22 mouse cellular contexts compared by ENCODE assay signal in the genomic region with DNA sequence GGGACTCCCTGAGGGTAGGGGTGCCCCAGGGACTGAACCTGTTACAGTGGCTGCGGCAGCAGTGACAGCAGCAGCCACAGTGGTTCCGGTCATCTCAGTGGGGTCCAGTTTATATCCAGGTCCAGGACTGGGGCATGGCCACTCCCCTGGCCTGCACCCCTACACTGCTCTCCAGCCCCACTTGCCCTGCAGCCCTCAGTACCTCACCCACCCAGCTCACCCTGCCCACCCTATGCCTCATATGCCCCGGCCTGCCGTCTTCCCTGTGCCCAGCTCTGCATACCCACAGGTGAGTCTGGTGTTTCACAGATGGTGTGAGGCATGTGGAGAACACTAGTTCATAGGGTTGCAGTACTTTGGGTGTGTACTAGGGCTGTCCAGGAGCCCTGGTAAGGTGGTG. TPM values are rescaled to one million over a fixed set of nuclear protein-coding genes. Genes with fewer than 3 reads are reported as not detected.
DNase-seq lines count a peak whose midpoint lies in the region; ATAC-seq and TF ChIP-seq lines count a peak whose summit lies in the region.
"Had no signal": no experiment of that assay in that cellular context is flagged by ENCODE, and none has a peak within 500 bp of the region (broad histone marks: within the 10 kb centered on the region; RNA-seq: fewer than 3 reads in every experiment).

No protein-coding gene starts in this region.

- no peak for TF ChIP-seq CTCF in midbrain, postnatal 0 days (IDR thresholded peaks at IDR 0.05)

- no peak for DNase-seq in embryonic facial prominence, embryonic 11.5 days (ENCODE audit: low spot score)
- DNase-seq in embryonic facial prominence, embryonic 10.5 days (ENCODE audit: low spot score), result no peak
- DNase-seq in liver, embryonic 13.5 days, result no peak
- no peak for DNase-seq in liver
- no peak for DNase-seq in midbrain, postnatal 0 days (ENCODE audit: low spot score)
- no peak for DNase-seq in midbrain, embryonic 14.5 days
- DNase-seq: adrenal gland, adult 8-10 months; cerebellum, adult 8-10 months; gastrocnemius, postnatal 10 days; kidney, postnatal 25 days; left cerebral cortex, postnatal 4 days; lung, adult 2 months; right cerebral cortex, postnatal 25 days; thymus, adult 2 months had no signal

- peaks cover 18% of the 10 kb centered on the region for H3K36me3 ChIP-seq in embryonic facial prominence, embryonic 11.5 days (replicated peaks; ENCODE audit: control insufficient read depth, insufficient read depth, low read depth, low read length)
- H3K36me3 ChIP-seq in embryonic facial prominence, embryonic 10.5 days (replicated peaks), result peaks cover 100% of the 10 kb centered on the region
- peaks cover 95% of the 10 kb centered on the region for H3K36me3 ChIP-seq in hindbrain, embryonic 15.5 days
- peaks cover 98% of the 10 kb centered on the region for H3K36me3 ChIP-seq in hindbrain, embryonic 13.5 days
- peaks cover 92% of the 10 kb centered on the region for H3K36me3 ChIP-seq in liver, embryonic 13.5 days
- H3K36me3 ChIP-seq in midbrain, postnatal 0 days (ENCODE audit: insufficient read depth, low read length), result peaks cover 90% of the 10 kb centered on the region
- H3K36me3 ChIP-seq in midbrain, embryonic 14.5 days (ENCODE audit: control insufficient read depth, insufficient read depth, low read length), result peaks cover 96% of the 10 kb centered on the region

- 90% methylated on average over 4 of the region's 4 CpGs for WGBS in embryonic facial prominence, embryonic 11.5 days
- WGBS in embryonic facial prominence, embryonic 10.5 days, result 93% methylated on average over 4 of the region's 4 CpGs
- 94% methylated on average over 4 of the region's 4 CpGs for WGBS in hindbrain, embryonic 15.5 days
- WGBS in hindbrain, embryonic 13.5 days, result 87% methylated on average over 3 of the region's 4 CpGs
- 85% methylated on average over 4 of the region's 4 CpGs for WGBS in liver, embryonic 13.5 days (ENCODE audit: insufficient replicate concordance)
- WGBS in midbrain, postnatal 0 days, result 89% methylated on average over 4 of the region's 4 CpGs
- WGBS in midbrain, embryonic 14.5 days, result 90% methylated on average over 4 of the region's 4 CpGs

- 0 out of 2 replicates have a peak, but pooled peaks have one; percentile 42 for ATAC-seq in embryonic facial prominence, embryonic 11.5 days (replicated peaks; ENCODE audit: insufficient number of reproducible peaks, low FRiP score, low TSS enrichment, low read depth)
- ATAC-seq in hindbrain, embryonic 15.5 days (ENCODE audit: low FRiP score, low read depth), result peak; percentile 33; the same call in 1 of the 2 replicates
- ATAC-seq in hindbrain, embryonic 13.5 days (ENCODE audit: low FRiP score), result no peak
- peak; percentile 19; the same call in 1 of the 2 replicates for ATAC-seq in liver, embryonic 13.5 days (ENCODE audit: low read depth)
- peak; percentile 41 for ATAC-seq in midbrain, postnatal 0 days (ENCODE audit: low FRiP score)
- ATAC-seq in midbrain, embryonic 14.5 days (ENCODE audit: low FRiP score, low TSS enrichment), result no peak
- ATAC-seq: intestine, embryonic 16.5 days; Patski had no signal

- no peak overlapping the region for H3K4me2 ChIP-seq in embryonic facial prominence, embryonic 11.5 days (ENCODE audit: low read depth, low read length)
- H3K4me2 ChIP-seq in hindbrain, embryonic 15.5 days, result no peak overlapping the region
- no peak overlapping the region for H3K4me2 ChIP-seq in hindbrain, embryonic 13.5 days
- no peak overlapping the region for H3K4me2 ChIP-seq in liver, embryonic 13.5 days
- no peak overlapping the region for H3K4me2 ChIP-seq in midbrain, postnatal 0 days (ENCODE audit: low read depth, low read length, poor library complexity, severe bottlenecking)
- no peak overlapping the region for H3K4me2 ChIP-seq in midbrain, embryonic 14.5 days (ENCODE audit: low read length)
- H3K4me2 ChIP-seq: heart, embryonic 15.5 days; midbrain, embryonic 12.5 days; stomach, embryonic 15.5 days had no signal

- H3K9me3 ChIP-seq in embryonic facial prominence, embryonic 11.5 days (replicated peaks; ENCODE audit: control insufficient read depth, low read length), result no peaks in the 10 kb centered on the region
- H3K9me3 ChIP-seq in embryonic facial prominence, embryonic 10.5 days, result no peaks in the 10 kb centered on the region
- H3K9me3 ChIP-seq in hindbrain, embryonic 15.5 days, result no peaks in the 10 kb centered on the region
- H3K9me3 ChIP-seq in hindbrain, embryonic 13.5 days, result no peaks in the 10 kb centered on the region
- no peaks in the 10 kb centered on the region for H3K9me3 ChIP-seq in liver, embryonic 13.5 days (replicated peaks)
- H3K9me3 ChIP-seq in midbrain, postnatal 0 days (ENCODE audit: low read length), result no peaks in the 10 kb centered on the region
- no peaks in the 10 kb centered on the region for H3K9me3 ChIP-seq in midbrain, embryonic 14.5 days (ENCODE audit: control insufficient read depth, low read length)
- H3K9me3 ChIP-seq: heart, embryonic 15.5 days; midbrain, embryonic 12.5 days; stomach, embryonic 15.5 days had no signal

- H3K4me1 ChIP-seq in embryonic facial prominence, embryonic 11.5 days (ENCODE audit: control insufficient read depth, insufficient read depth, low read length), result no peaks in the 10 kb centered on the region
- no peaks in the 10 kb centered on the region for H3K4me1 ChIP-seq in embryonic facial prominence, embryonic 10.5 days
- no peaks in the 10 kb centered on the region for H3K4me1 ChIP-seq in hindbrain, embryonic 15.5 days (replicated peaks)
- no peaks in the 10 kb centered on the region for H3K4me1 ChIP-seq in hindbrain, embryonic 13.5 days (replicated peaks)
- peaks cover 22% of the 10 kb centered on the region for H3K4me1 ChIP-seq in liver, embryonic 13.5 days (replicated peaks)
- no peaks in the 10 kb centered on the region for H3K4me1 ChIP-seq in midbrain, postnatal 0 days (ENCODE audit: insufficient read depth, low read length)
- H3K4me1 ChIP-seq in midbrain, embryonic 14.5 days (ENCODE audit: control insufficient read depth, insufficient read depth, low read length), result no peaks in the 10 kb centered on the region
- H3K4me1 ChIP-seq: midbrain, embryonic 12.5 days; stomach, embryonic 15.5 days had no signal

- no peaks in the 10 kb centered on the region for H3K27me3 ChIP-seq in embryonic facial prominence, embryonic 11.5 days (ENCODE audit: control insufficient read depth, insufficient read depth, low read length)
- H3K27me3 ChIP-seq in embryonic facial prominence, embryonic 10.5 days (replicated peaks; ENCODE audit: low read depth, poor library complexity, severe bottlenecking), result no peaks in the 10 kb centered on the region
- no peaks in the 10 kb centered on the region for H3K27me3 ChIP-seq in hindbrain, embryonic 15.5 days
- H3K27me3 ChIP-seq in hindbrain, embryonic 13.5 days, result no peaks in the 10 kb centered on the region
- no peaks in the 10 kb centered on the region for H3K27me3 ChIP-seq in liver, embryonic 13.5 days
- no peaks in the 10 kb centered on the region for H3K27me3 ChIP-seq in midbrain, postnatal 0 days (ENCODE audit: insufficient read depth, low read length)
- no peaks in the 10 kb centered on the region for H3K27me3 ChIP-seq in midbrain, embryonic 14.5 days (ENCODE audit: control insufficient read depth, insufficient read depth, low read length)
- H3K27me3 ChIP-seq: heart, embryonic 15.5 days; midbrain, embryonic 12.5 days; Patski; stomach, embryonic 15.5 days had no signal

- H3K4me3 ChIP-seq in embryonic facial prominence, embryonic 11.5 days (ENCODE audit: low read depth, low read length), result no peak overlapping the region
- H3K4me3 ChIP-seq in embryonic facial prominence, embryonic 10.5 days, result no peak overlapping the region
- no peak overlapping the region for H3K4me3 ChIP-seq in hindbrain, embryonic 15.5 days
- H3K4me3 ChIP-seq in hindbrain, embryonic 13.5 days, result no peak overlapping the region
- H3K4me3 ChIP-seq in liver, embryonic 13.5 days (replicated peaks), result no peak overlapping the region
- H3K4me3 ChIP-seq in midbrain, postnatal 0 days (ENCODE audit: low read depth, low read length), result no peak overlapping the region
- no peak overlapping the region for H3K4me3 ChIP-seq in midbrain, embryonic 14.5 days (replicated peaks; ENCODE audit: low read depth, low read length)
- H3K4me3 ChIP-seq: erythroblast, embryonic 14.5 days; heart, embryonic 15.5 days; midbrain, embryonic 12.5 days; stomach, embryonic 15.5 days had no signal

- no peak overlapping the region for H3K27ac ChIP-seq in embryonic facial prominence, embryonic 11.5 days (replicated peaks; ENCODE audit: low read depth, low read length)
- H3K27ac ChIP-seq in embryonic facial prominence, embryonic 10.5 days (replicated peaks), result no peak overlapping the region
- H3K27ac ChIP-seq in hindbrain, embryonic 15.5 days (replicated peaks), result no peak overlapping the region
- H3K27ac ChIP-seq in hindbrain, embryonic 13.5 days, result no peak overlapping the region
- no peak overlapping the region for H3K27ac ChIP-seq in liver, embryonic 13.5 days
- H3K27ac ChIP-seq in midbrain, postnatal 0 days (ENCODE audit: low read depth, low read length), result no peak overlapping the region
- no peak overlapping the region for H3K27ac ChIP-seq in midbrain, embryonic 14.5 days (replicated peaks; ENCODE audit: low read depth, low read length)
- H3K27ac ChIP-seq: heart, embryonic 15.5 days; midbrain, embryonic 12.5 days; stomach, embryonic 15.5 days had no signal

- no peak overlapping the region for H3K9ac ChIP-seq in embryonic facial prominence, embryonic 11.5 days (replicated peaks; ENCODE audit: low read length)
- H3K9ac ChIP-seq in hindbrain, embryonic 15.5 days, result no peak overlapping the region
- no peak overlapping the region for H3K9ac ChIP-seq in hindbrain, embryonic 13.5 days
- H3K9ac ChIP-seq in liver, embryonic 13.5 days, result no peak overlapping the region
- H3K9ac ChIP-seq in midbrain, postnatal 0 days (replicated peaks; ENCODE audit: low read length, poor library complexity, severe bottlenecking), result no peak overlapping the region
- no peak overlapping the region for H3K9ac ChIP-seq in midbrain, embryonic 14.5 days (replicated peaks; ENCODE audit: low read length)
- H3K9ac ChIP-seq: heart, embryonic 15.5 days; midbrain, embryonic 12.5 days; stomach, embryonic 15.5 days had no signal

RNA-seq across cellular contexts. Expression of a gene that starts 13.0 kb away (rescaled TPM):
- polyA plus RNA-seq in embryonic facial prominence, embryonic 11.5 days (2014; fragmentation: Nextera tagmentation; extraction: Ambion mirVana), result 23.3 and 24.5 TPM in 2 replicates
- 24.4 and 25.6 TPM in 2 replicates for polyA plus RNA-seq in embryonic facial prominence, embryonic 10.5 days (2016; fragmentation: Nextera tagmentation; extraction: Ambion mirVana)
- 18.6 and 19.9 TPM in 2 replicates for polyA plus RNA-seq in hindbrain, embryonic 15.5 days (2015; fragmentation: Nextera tagmentation; extraction: Ambion mirVana)
- 16.7 and 19.1 TPM in 2 replicates for polyA plus RNA-seq in hindbrain, embryonic 13.5 days (2015; fragmentation: Nextera tagmentation; extraction: Ambion mirVana)
- polyA plus RNA-seq in liver, embryonic 13.5 days (2015; fragmentation: Nextera tagmentation; extraction: Ambion mirVana), result 14.2 and 16.6 TPM in 2 replicates
- total RNA-seq in midbrain, postnatal 0 days (2014; rRNA removed), result 20.5 and 23.2 TPM in 2 replicates
- 14.0 and 14.1 TPM in 2 replicates for polyA plus RNA-seq in midbrain, postnatal 0 days (2015; fragmentation: Nextera tagmentation; extraction: Ambion mirVana)
- 14.5 and 20.5 TPM in 2 replicates for polyA plus RNA-seq in midbrain, embryonic 14.5 days (2014; fragmentation: Nextera tagmentation; extraction: Ambion mirVana)

RNA-seq across cellular contexts. Expression of a gene that starts 14.0 kb away (rescaled TPM):
- 21.6 and 24.3 TPM in 2 replicates for polyA plus RNA-seq in embryonic facial prominence, embryonic 11.5 days (2014; fragmentation: Nextera tagmentation; extraction: Ambion mirVana)
- 34.2 and 36.3 TPM in 2 replicates for polyA plus RNA-seq in embryonic facial prominence, embryonic 10.5 days (2016; fragmentation: Nextera tagmentation; extraction: Ambion mirVana)
- polyA plus RNA-seq in hindbrain, embryonic 15.5 days (2015; fragmentation: Nextera tagmentation; extraction: Ambion mirVana), result 45.1 and 46.9 TPM in 2 replicates
- polyA plus RNA-seq in hindbrain, embryonic 13.5 days (2015; fragmentation: Nextera tagmentation; extraction: Ambion mirVana), result 45.3 and 46.2 TPM in 2 replicates
- 4.0 and 4.6 TPM in 2 replicates for polyA plus RNA-seq in liver, embryonic 13.5 days (2015; fragmentation: Nextera tagmentation; extraction: Ambion mirVana)
- 154 and 183 TPM in 2 replicates for total RNA-seq in midbrain, postnatal 0 days (2014; rRNA removed)
- polyA plus RNA-seq in midbrain, postnatal 0 days (2015; fragmentation: Nextera tagmentation; extraction: Ambion mirVana), result 35.1 and 37.8 TPM in 2 replicates
- polyA plus RNA-seq in midbrain, embryonic 14.5 days (2014; fragmentation: Nextera tagmentation; extraction: Ambion mirVana), result 47.7 and 57.3 TPM in 2 replicates

RNA-seq across cellular contexts. Expression of a gene that starts 18.6 kb away (rescaled TPM):
- polyA plus RNA-seq in embryonic facial prominence, embryonic 11.5 days (2014; fragmentation: Nextera tagmentation; extraction: Ambion mirVana), result 254 and 257 TPM in 2 replicates
- 253 and 263 TPM in 2 replicates for polyA plus RNA-seq in embryonic facial prominence, embryonic 10.5 days (2016; fragmentation: Nextera tagmentation; extraction: Ambion mirVana)
- polyA plus RNA-seq in hindbrain, embryonic 15.5 days (2015; fragmentation: Nextera tagmentation; extraction: Ambion mirVana), result 172 and 184 TPM in 2 replicates
- polyA plus RNA-seq in hindbrain, embryonic 13.5 days (2015; fragmentation: Nextera tagmentation; extraction: Ambion mirVana), result 200 and 204 TPM in 2 replicates
- polyA plus RNA-seq in liver, embryonic 13.5 days (2015; fragmentation: Nextera tagmentation; extraction: Ambion mirVana), result 133 and 150 TPM in 2 replicates
- total RNA-seq in midbrain, postnatal 0 days (2014; rRNA removed), result 122 and 180 TPM in 2 replicates
- 186 and 195 TPM in 2 replicates for polyA plus RNA-seq in midbrain, postnatal 0 days (2015; fragmentation: Nextera tagmentation; extraction: Ambion mirVana)
- 188 and 214 TPM in 2 replicates for polyA plus RNA-seq in midbrain, embryonic 14.5 days (2014; fragmentation: Nextera tagmentation; extraction: Ambion mirVana)

RNA-seq across cellular contexts. Expression of a gene that starts 26.6 kb away (rescaled TPM):
- 19.9 and 21.0 TPM in 2 replicates for polyA plus RNA-seq in embryonic facial prominence, embryonic 11.5 days (2014; fragmentation: Nextera tagmentation; extraction: Ambion mirVana)
- 20.2 and 20.9 TPM in 2 replicates for polyA plus RNA-seq in embryonic facial prominence, embryonic 10.5 days (2016; fragmentation: Nextera tagmentation; extraction: Ambion mirVana)
- polyA plus RNA-seq in hindbrain, embryonic 15.5 days (2015; fragmentation: Nextera tagmentation; extraction: Ambion mirVana), result 29.8 and 30.4 TPM in 2 replicates
- 27.2 and 29.3 TPM in 2 replicates for polyA plus RNA-seq in hindbrain, embryonic 13.5 days (2015; fragmentation: Nextera tagmentation; extraction: Ambion mirVana)
- polyA plus RNA-seq in liver, embryonic 13.5 days (2015; fragmentation: Nextera tagmentation; extraction: Ambion mirVana), result 6.5 and 7.3 TPM in 2 replicates
- total RNA-seq in midbrain, postnatal 0 days (2014; rRNA removed), result 21.0 and 22.8 TPM in 2 replicates
- polyA plus RNA-seq in midbrain, postnatal 0 days (2015; fragmentation: Nextera tagmentation; extraction: Ambion mirVana), result 23.0 and 23.7 TPM in 2 replicates
- 17.9 and 22.2 TPM in 2 replicates for polyA plus RNA-seq in midbrain, embryonic 14.5 days (2014; fragmentation: Nextera tagmentation; extraction: Ambion mirVana)

RNA-seq across cellular contexts. Expression of a gene that starts 47.3 kb away (rescaled TPM):
- polyA plus RNA-seq in embryonic facial prominence, embryonic 11.5 days (2014; fragmentation: Nextera tagmentation; extraction: Ambion mirVana), result 73.7 and 76.8 TPM in 2 replicates
- polyA plus RNA-seq in embryonic facial prominence, embryonic 10.5 days (2016; fragmentation: Nextera tagmentation; extraction: Ambion mirVana), result 117 and 120 TPM in 2 replicates
- 89.5 and 101 TPM in 2 replicates for polyA plus RNA-seq in hindbrain, embryonic 15.5 days (2015; fragmentation: Nextera tagmentation; extraction: Ambion mirVana)
- 89.8 and 90.0 TPM in 2 replicates for polyA plus RNA-seq in hindbrain, embryonic 13.5 days (2015; fragmentation: Nextera tagmentation; extraction: Ambion mirVana)
- polyA plus RNA-seq in liver, embryonic 13.5 days (2015; fragmentation: Nextera tagmentation; extraction: Ambion mirVana), result 30.2 and 38.4 TPM in 2 replicates
- 90.2 and 141 TPM in 2 replicates for total RNA-seq in midbrain, postnatal 0 days (2014; rRNA removed)
- 62.4 and 63.7 TPM in 2 replicates for polyA plus RNA-seq in midbrain, postnatal 0 days (2015; fragmentation: Nextera tagmentation; extraction: Ambion mirVana)
- 54.0 and 81.5 TPM in 2 replicates for polyA plus RNA-seq in midbrain, embryonic 14.5 days (2014; fragmentation: Nextera tagmentation; extraction: Ambion mirVana)

Comparison
In these comparisons a context has a peak if more than half of its experiments do, and no peak if none do; other contexts are left out.
1. ATAC-seq: peak in embryonic facial prominence, embryonic 11.5 days (single experiment), hindbrain, embryonic 15.5 days (single experiment), liver, embryonic 13.5 days (single experiment) and midbrain, postnatal 0 days (single experiment); none in hindbrain, embryonic 13.5 days (single experiment) and midbrain, embryonic 14.5 days (single experiment).